Mouse (Mus musculus): ENCODE measurements around the gene Crocc2. TPM values are rescaled to one million over a fixed set of nuclear protein-coding genes. Genes with fewer than 3 reads are reported as not detected.
A peak's percentile ranks its signal among the peaks of the same experiment; 100 is the strongest.

Gene Crocc2
- total RNA-seq, 1 experiment, result 3.1 TPM

GRCm38 (mm10) chr1:93216839-93217497 is 48.4 kb downstream of the Crocc2 start:
- TF ChIP-seq CHD2 (IDR thresholded peaks at IDR 0.05; ENCODE audit: low read depth, low read length) (no peak), ZC3H11A (IDR thresholded peaks at IDR 0.05; ENCODE audit: borderline replicate concordance, low read depth, low read length) (no peak), HCFC1 (IDR thresholded peaks at IDR 0.05; ENCODE audit: borderline replicate concordance, insufficient read depth, low read length) (no peak), MAFK (IDR thresholded peaks at IDR 0.05; ENCODE audit: insufficient read depth, low read depth, low read length) (no peak), ZNF384 (IDR thresholded peaks at IDR 0.05; ENCODE audit: low read depth, low read length) (no peak)
- H3K36me3 ChIP-seq (ENCODE audit: control insufficient read depth, insufficient read depth, low read length, poor library complexity, severe bottlenecking), result no peaks in the 10 kb centered on the region
- H3K27ac ChIP-seq (ENCODE audit: insufficient read depth, low read depth, low read length, poor library complexity, severe bottlenecking), result 0 out of 2 replicates have a peak overlapping the region, but pooled peaks have one; percentile 7
- H3K9ac ChIP-seq (ENCODE audit: insufficient read depth, low read depth, low read length, poor library complexity, severe bottlenecking), result no peak overlapping the region
- H3K9me3 ChIP-seq (ENCODE audit: control insufficient read depth, insufficient read depth, low read depth, low read length), result no peaks in the 10 kb centered on the region
- DNase-seq (ENCODE audit: low read depth, low spot score), result no peak
- no peak overlapping the region for H3K4me3 ChIP-seq (ENCODE audit: insufficient read depth in 1 of 2, low read depth in 1 of 2, low read length in 2 of 2, poor library complexity in 1 of 2, severe bottlenecking in 1 of 2)
- peaks cover 4 to 38% of the 10 kb centered on the region in 2 experiments; a peak in 3 of 4 replicates for H3K4me1 ChIP-seq (ENCODE audit: control insufficient read depth in 2 of 2, insufficient read depth in 2 of 2, low read length in 2 of 2, poor library complexity in 1 of 2)
- in situ Hi-C loops (cut with MboI; ENCODE audit: low sequenced_read_pairs in 2 of 2, unreplicated experiment in 2 of 2), result no loop called here

GRCm38 (mm10) chr1:93217530-93217929 is 49.0 kb downstream of the Crocc2 start:
- Histone ChIP-seq H3K27ac (ENCODE audit: insufficient read depth, low read depth, low read length, poor library complexity, severe bottlenecking) (no peak overlapping the region), H3K4me3 (ENCODE audit: insufficient read depth in 1 of 2, low read depth in 1 of 2, low read length in 2 of 2, poor library complexity in 1 of 2, severe bottlenecking in 1 of 2) (no peak overlapping the region), H3K9ac (ENCODE audit: insufficient read depth, low read depth, low read length, poor library complexity, severe bottlenecking) (no peak overlapping the region), H3K9me3 (ENCODE audit: control insufficient read depth, insufficient read depth, low read depth, low read length) (no peaks in the 10 kb centered on the region), H3K4me1 (ENCODE audit: control insufficient read depth in 2 of 2, insufficient read depth in 2 of 2, low read length in 2 of 2, poor library complexity in 1 of 2) (peaks cover 4 to 34% of the 10 kb centered on the region in 2 experiments; a peak in 3 of 4 replicates), H3K36me3 (ENCODE audit: control insufficient read depth, insufficient read depth, low read length, poor library complexity, severe bottlenecking) (no peaks in the 10 kb centered on the region)
- DNase-seq (ENCODE audit: low read depth, low spot score), result no peak
- in situ Hi-C loops (cut with MboI; ENCODE audit: low sequenced_read_pairs in 2 of 2, unreplicated experiment in 2 of 2), result no loop called here
- TF ChIP-seq CHD2 (IDR thresholded peaks at IDR 0.05; ENCODE audit: low read depth, low read length), result no peak
- TF ChIP-seq MAFK (IDR thresholded peaks at IDR 0.05; ENCODE audit: insufficient read depth, low read depth, low read length), result no peak
- no peak for TF ChIP-seq HCFC1 (IDR thresholded peaks at IDR 0.05; ENCODE audit: borderline replicate concordance, insufficient read depth, low read length)
- TF ChIP-seq ZC3H11A (IDR thresholded peaks at IDR 0.05; ENCODE audit: borderline replicate concordance, low read depth, low read length), result no peak
- TF ChIP-seq ZNF384 (IDR thresholded peaks at IDR 0.05; ENCODE audit: low read depth, low read length), result no peak

DNA sequence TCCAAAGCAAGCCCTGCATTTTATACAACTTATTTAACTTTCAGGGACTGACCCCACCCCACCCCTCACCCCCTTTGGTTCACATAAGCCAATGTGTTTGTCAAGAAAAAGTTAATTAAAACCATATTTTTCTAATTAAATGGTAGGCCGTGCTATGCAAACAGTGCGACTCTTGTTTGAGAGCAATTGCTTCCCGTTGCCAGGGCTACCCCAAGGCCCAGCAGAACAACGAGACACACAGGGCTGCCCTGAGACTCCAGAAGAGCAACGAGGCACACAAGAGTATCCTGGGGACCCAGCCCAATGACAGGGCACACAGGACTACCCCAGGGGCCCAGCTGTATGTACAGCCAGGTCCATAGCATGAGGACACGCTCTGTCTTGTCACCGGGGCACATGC is 52.3 kb downstream of the Crocc2 start:
- H3K9me3 ChIP-seq (ENCODE audit: control insufficient read depth, insufficient read depth, low read depth, low read length), result no peaks in the 10 kb centered on the region
- in situ Hi-C loops (cut with MboI; ENCODE audit: low sequenced_read_pairs in 2 of 2, unreplicated experiment in 2 of 2), result no loop called here
- no peak for DNase-seq (ENCODE audit: low read depth, low spot score)
- peaks cover 6 to 27% of the 10 kb centered on the region in 2 experiments; a peak in 3 of 4 replicates for H3K4me1 ChIP-seq (ENCODE audit: control insufficient read depth in 2 of 2, insufficient read depth in 2 of 2, low read length in 2 of 2, poor library complexity in 1 of 2)
- no peaks in the 10 kb centered on the region for H3K36me3 ChIP-seq (ENCODE audit: control insufficient read depth, insufficient read depth, low read length, poor library complexity, severe bottlenecking)
- no peak overlapping the region for H3K4me3 ChIP-seq (ENCODE audit: insufficient read depth in 1 of 2, low read depth in 1 of 2, low read length in 2 of 2, poor library complexity in 1 of 2, severe bottlenecking in 1 of 2)
- H3K9ac ChIP-seq (ENCODE audit: insufficient read depth, low read depth, low read length, poor library complexity, severe bottlenecking), result no peak overlapping the region
- H3K27ac ChIP-seq (ENCODE audit: insufficient read depth, low read depth, low read length, poor library complexity, severe bottlenecking), result no peak overlapping the region
- TF ChIP-seq HCFC1 (IDR thresholded peaks at IDR 0.05; ENCODE audit: borderline replicate concordance, insufficient read depth, low read length) (no peak), MAFK (IDR thresholded peaks at IDR 0.05; ENCODE audit: insufficient read depth, low read depth, low read length) (no peak), ZNF384 (IDR thresholded peaks at IDR 0.05; ENCODE audit: low read depth, low read length) (no peak), CHD2 (IDR thresholded peaks at IDR 0.05; ENCODE audit: low read depth, low read length) (no peak), ZC3H11A (IDR thresholded peaks at IDR 0.05; ENCODE audit: borderline replicate concordance, low read depth, low read length) (no peak)

GRCm38 (mm10) chr1:93223972-93224371 is 55.4 kb downstream of the Crocc2 start:
- peak; percentile 61 for DNase-seq (ENCODE audit: low read depth, low spot score)
- no peak overlapping the region for H3K27ac ChIP-seq (ENCODE audit: insufficient read depth, low read depth, low read length, poor library complexity, severe bottlenecking)
- H3K9me3 ChIP-seq (ENCODE audit: control insufficient read depth, insufficient read depth, low read depth, low read length), result no peaks in the 10 kb centered on the region
- H3K36me3 ChIP-seq (ENCODE audit: control insufficient read depth, insufficient read depth, low read length, poor library complexity, severe bottlenecking), result no peaks in the 10 kb centered on the region
- TF ChIP-seq CHD2 (IDR thresholded peaks at IDR 0.05; ENCODE audit: low read depth, low read length) (no peak), MAFK (IDR thresholded peaks at IDR 0.05; ENCODE audit: insufficient read depth, low read depth, low read length) (no peak), ZC3H11A (IDR thresholded peaks at IDR 0.05; ENCODE audit: borderline replicate concordance, low read depth, low read length) (no peak), ZNF384 (IDR thresholded peaks at IDR 0.05; ENCODE audit: low read depth, low read length) (no peak), HCFC1 (IDR thresholded peaks at IDR 0.05; ENCODE audit: borderline replicate concordance, insufficient read depth, low read length) (no peak)
- in situ Hi-C loops (cut with MboI; ENCODE audit: low sequenced_read_pairs in 2 of 2, unreplicated experiment in 2 of 2), result no loop called here
- peaks cover 5 to 29% of the 10 kb centered on the region in 2 experiments; a peak in 2 of 4 replicates for H3K4me1 ChIP-seq (ENCODE audit: control insufficient read depth in 2 of 2, insufficient read depth in 2 of 2, low read length in 2 of 2, poor library complexity in 1 of 2)
- no peak overlapping the region for H3K4me3 ChIP-seq (ENCODE audit: insufficient read depth in 1 of 2, low read depth in 1 of 2, low read length in 2 of 2, poor library complexity in 1 of 2, severe bottlenecking in 1 of 2)
- no peak overlapping the region for H3K9ac ChIP-seq (ENCODE audit: insufficient read depth, low read depth, low read length, poor library complexity, severe bottlenecking)
